Mouse (Mus musculus): Measurements from ENCODE around the gene Enpp4. TPM values are rescaled to one million over a fixed set of nuclear protein-coding genes. Genes with fewer than 3 reads are reported as not detected.

Enpp4 gene
- polyA plus RNA-seq, 1 experiment from 2014 or later = 4.5 TPM

GRCm38 (mm10) chr17:44057123-44057522 is 48.5 kb downstream of the Enpp4 start:
- no peak for DNase-seq (ENCODE audit: low spot score)
- ATAC-seq (replicated peaks; ENCODE audit: low FRiP score) = no peak
- Histone ChIP-seq H3K9me3 (ENCODE audit: control insufficient read depth, low read length) (no peaks in the 10 kb centered on the region), H3K4me3 (ENCODE audit: low read depth, low read length) (no peak overlapping the region), H3K4me1 (replicated peaks; ENCODE audit: control insufficient read depth, insufficient read depth, low read length) (no peaks in the 10 kb centered on the region), H3K4me2 (ENCODE audit: low read depth, low read length, severe bottlenecking) (no peak overlapping the region), H3K27me3 (ENCODE audit: control insufficient read depth, insufficient read depth, low read length) (no peaks in the 10 kb centered on the region), H3K27ac (ENCODE audit: low read depth, low read length) (no peak overlapping the region), H3K36me3 (ENCODE audit: control insufficient read depth, insufficient read depth, low read length) (no peaks in the 10 kb centered on the region), H3K9ac (ENCODE audit: low read length) (no peak overlapping the region)
- 89% methylated on average over 1 of the region's 1 CpGs for WGBS

- ATAC-seq (replicated peaks; ENCODE audit: low FRiP score) = no peak
- WGBS = 79% methylated on average over 4 of the region's 4 CpGs
Measured at GRCm38 (mm10) chr17:44053427-44053826, 52.2 kb downstream of the Enpp4 start.

More at GRCm38 (mm10) chr17:44053427-44053826, 52.2 kb downstream of the Enpp4 start:
- no peak overlapping the region for H3K4me3 ChIP-seq (ENCODE audit: low read depth, low read length)
- no peak overlapping the region for H3K4me2 ChIP-seq (ENCODE audit: low read depth, low read length, severe bottlenecking)
- no peak overlapping the region for H3K9ac ChIP-seq (ENCODE audit: low read length)
- DNase-seq (ENCODE audit: low spot score) = no peak
- no peak overlapping the region for H3K27ac ChIP-seq (ENCODE audit: low read depth, low read length)
- H3K4me1 ChIP-seq (replicated peaks; ENCODE audit: control insufficient read depth, insufficient read depth, low read length) = no peaks in the 10 kb centered on the region
- H3K9me3 ChIP-seq (ENCODE audit: control insufficient read depth, low read length) = no peaks in the 10 kb centered on the region
- H3K27me3 ChIP-seq (ENCODE audit: control insufficient read depth, insufficient read depth, low read length) = no peaks in the 10 kb centered on the region
- no peaks in the 10 kb centered on the region for H3K36me3 ChIP-seq (ENCODE audit: control insufficient read depth, insufficient read depth, low read length)

Other genes starting within 250 kb of the Enpp4 start
- 8.1 and 10.9 TPM in 2 replicates for gene Enpp5, start 27.0 kb downstream of the Enpp4 start, polyA plus RNA-seq (2014; fragmentation: Nextera tagmentation; extraction: Ambion mirVana)
- gene Clic5, start 82.8 kb upstream of the Enpp4 start, polyA plus RNA-seq (2014; fragmentation: Nextera tagmentation; extraction: Ambion mirVana) = 0.16 and 0.19 TPM in 2 replicates

Data from forebrain, embryonic 11.5 days (tissue).